Mouse (Mus musculus): ENCODE results near the gene Adamts4.

- TF ChIP-seq CTCF (conservative IDR thresholded peaks at IDR 0.05; ENCODE audit: insufficient read depth, insufficient read length, low read depth, low read length) (no peak), POLR2A (IDR thresholded peaks at IDR 0.05; ENCODE audit: low read depth, low read length) (no peak)
These were observed 1.6 kb upstream of the Adamts4 start for GRCm38 (mm10) chr1:171248386-171249226.

Data from kidney, adult 2 months (tissue).